Mouse (Mus musculus) inflammation-experienced regulatory T-cells, adult 6 months (primary cell): ENCODE results near the gene Ino80b. TPM values are rescaled to one million over a fixed set of nuclear protein-coding genes. Genes with fewer than 3 reads are reported as not detected.

Source experiments
- ATAC-seq: one replicate; pipeline ENCODE4 v1.8.0; 2017
- polyA plus RNA-seq, 3 experiments: library from polyadenylated mRNA; unstranded; fragments of 100-300 nt; shearing (Covaris generic); gene quantifications; one replicate each; pipeline ENCODE4 v1.2.1; 2017

Ino80b gene
- polyA plus RNA-seq, 3 experiments from 2014 or later, result 1.0 to 2.8 TPM; not detected in 1

DNA sequence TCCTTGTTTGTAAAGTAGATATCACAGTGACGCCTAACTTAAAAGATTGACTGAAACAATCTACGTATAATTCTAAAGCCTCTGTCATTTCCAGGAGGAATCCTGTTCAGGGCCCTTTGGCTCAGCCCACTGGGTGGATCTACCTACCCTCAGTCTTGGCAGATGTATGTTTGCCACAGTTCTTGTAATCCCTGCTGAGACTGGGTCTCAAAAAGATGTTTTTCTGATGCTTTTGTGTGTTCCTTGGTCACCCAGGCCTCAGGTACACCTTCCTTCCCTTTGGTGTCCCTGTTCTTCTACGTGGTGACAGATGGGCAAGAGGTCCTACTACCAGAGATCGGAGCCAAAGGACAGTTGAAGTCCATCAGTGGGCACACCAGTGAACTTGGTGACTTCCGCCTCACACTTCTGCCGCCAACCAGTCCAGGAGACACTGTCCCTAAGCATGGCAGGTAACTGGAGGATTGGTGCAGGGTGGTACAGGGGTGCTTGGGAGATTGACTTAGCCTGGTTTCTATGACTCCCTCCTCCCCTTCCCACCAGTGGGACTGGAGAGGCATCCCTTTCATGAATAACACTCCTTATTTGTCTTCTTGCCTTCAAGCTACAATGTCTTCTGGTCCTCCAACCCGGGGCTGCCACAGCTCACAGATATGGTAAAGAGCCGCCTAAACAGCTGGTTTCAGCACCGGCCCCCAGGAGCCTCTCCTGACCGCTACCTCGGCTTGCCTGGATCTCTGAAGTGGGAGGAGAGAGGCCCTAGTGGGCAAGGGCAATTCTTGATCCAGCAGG, 8.7 kb downstream of the Ino80b start:
- ATAC-seq, result no peak

DNA sequence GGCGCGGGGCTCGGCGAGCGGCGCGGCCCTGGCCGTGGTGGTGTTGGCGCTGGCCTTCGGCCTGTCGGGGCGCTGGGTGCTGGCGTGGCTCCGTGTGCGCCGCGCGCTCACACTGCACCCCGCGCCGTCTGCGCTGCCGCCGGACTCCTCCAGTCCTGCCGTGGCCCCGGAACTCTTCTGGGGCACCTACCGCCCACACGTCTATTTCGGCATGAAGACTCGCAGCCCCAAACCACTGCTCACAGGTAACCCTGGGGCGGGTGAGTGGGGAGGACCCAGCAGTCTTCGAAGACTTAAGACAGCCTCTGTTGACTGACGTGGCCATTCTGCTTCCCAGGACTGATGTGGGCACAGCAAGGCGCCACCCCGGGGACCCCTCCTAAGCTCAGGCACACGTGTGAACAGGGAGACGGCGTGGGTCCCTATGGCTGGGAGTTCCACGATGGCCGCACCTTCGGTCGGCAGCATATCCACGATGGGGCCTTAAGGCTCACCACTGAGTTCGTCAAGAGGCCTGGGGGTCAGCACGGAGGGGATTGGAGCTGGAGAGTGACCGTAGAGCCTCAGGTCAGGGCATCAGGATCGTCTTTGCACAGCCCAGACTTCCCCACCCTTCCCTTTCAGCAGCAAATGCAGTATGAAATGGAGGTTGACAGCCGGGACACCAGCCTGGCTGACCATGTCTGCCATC, 9.4 kb downstream of the Ino80b start:
- peak; percentile 67 for ATAC-seq

DNA sequence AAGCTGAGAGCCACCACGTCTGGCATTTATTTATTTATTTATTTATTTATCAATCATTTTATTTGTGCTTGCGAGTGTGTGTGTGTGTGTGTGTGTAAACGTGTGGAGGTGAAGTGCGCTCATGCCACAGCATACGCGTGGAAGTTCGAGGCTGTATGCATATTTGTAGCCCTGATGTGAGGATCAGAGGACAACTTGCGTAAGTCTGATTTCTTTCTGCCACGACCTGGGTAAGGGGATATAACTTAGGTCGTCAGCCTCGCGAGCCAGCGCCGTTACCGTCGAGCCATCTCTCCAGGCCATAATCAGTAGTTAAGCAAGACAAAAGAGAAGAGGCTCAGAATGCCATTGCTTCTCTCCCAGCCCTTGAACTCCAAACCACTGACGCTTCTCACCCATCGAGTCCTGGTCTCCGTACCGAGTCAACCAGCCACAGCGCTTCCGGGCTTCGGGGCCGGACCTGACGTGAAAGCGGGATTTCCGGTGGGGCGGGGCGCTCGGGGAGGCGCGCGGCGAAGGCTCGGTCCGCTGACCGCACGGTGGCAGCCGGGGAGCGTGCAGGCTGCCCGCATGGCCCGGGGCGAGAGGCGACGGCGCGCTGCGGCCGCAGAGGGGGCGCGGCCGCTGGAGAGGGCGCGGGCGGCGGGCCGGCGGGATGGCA, 10.1 kb downstream of the Ino80b start, which contains the start of gene Mogs:
TSS of gene Mogs (plus strand) at position 486 of the 661 bp plus-strand sequence.
- ATAC-seq, result peak; percentile 86

DNA sequence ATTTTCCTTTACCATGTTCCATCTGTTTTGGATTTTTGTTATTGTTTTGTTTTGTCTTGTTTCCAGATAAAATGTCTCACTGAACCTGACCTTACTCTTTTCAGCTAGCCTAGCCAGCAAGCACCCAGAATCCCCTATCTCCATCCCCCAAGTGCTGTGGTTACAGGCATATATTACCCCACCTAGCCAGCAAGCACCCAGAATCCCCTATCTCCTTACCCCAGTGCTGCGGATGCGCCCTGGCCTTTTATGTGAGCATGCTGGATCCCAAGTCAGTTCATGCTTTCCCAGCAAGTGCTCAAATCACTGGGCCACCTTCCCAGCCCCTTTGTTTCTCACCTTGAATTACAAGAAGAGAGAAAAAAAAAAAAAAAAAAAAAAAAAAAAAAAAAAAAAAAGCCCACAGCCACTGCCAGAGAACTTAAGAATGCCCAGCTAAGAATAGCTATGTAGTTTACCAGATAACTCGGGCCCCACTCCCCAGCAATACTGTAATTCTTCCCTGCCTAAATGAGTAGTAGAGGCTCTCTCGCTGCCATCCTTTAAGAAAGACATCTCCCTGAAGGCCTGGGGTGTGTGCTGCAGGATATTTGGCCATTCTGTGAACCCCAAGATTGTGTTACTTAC, 13.6 kb downstream of the Ino80b start:
- ATAC-seq, result no peak

DNA sequence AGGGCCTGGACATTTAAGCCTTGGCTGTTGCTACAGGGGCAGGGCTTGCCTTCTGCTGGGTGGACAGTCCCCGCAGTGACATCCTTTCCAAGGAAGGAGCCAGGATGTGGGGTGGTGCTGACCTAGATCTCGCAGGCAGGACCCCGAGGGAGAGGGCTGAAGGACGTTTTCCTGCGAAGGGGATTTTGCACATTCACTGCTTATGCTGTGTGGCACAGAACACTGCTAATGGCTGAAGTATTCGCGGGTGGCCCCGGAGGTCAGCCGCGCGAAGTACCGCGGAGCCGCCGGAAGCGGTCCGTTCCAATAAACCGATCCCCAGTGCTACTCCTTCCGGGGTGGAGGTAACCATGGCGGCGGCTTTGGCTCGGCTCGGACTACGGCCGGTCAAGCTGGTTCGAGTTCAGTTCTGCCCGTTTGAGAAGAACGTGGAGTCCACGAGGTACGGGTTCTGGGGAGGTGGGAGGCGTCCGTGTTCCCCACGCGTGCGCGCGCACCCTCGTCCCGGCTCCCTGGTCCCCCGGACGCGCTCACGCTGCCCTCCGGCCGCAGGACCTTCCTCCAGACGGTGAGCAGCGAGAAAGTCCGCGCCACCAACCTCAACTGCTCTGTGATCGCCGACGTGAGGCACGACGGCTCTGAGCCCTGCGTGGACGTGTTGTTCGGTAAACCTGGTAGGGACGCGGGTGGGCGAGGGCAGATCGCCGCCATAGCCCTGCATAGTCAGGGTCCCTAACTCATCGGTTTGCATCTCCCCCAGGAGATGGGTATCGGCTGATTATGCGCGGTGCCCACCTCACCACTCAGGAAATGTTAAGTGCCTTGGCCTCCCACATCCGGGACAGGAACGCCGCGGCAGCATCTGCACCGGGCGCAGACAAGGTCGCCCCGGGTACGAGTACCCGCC, 16.2 kb downstream of the Ino80b start, which contains the start of gene Mrpl53:
TSS of gene Mrpl53 (plus strand) at position 279 of the 907 bp plus-strand sequence.
- peak; percentile 75 for ATAC-seq

DNA sequence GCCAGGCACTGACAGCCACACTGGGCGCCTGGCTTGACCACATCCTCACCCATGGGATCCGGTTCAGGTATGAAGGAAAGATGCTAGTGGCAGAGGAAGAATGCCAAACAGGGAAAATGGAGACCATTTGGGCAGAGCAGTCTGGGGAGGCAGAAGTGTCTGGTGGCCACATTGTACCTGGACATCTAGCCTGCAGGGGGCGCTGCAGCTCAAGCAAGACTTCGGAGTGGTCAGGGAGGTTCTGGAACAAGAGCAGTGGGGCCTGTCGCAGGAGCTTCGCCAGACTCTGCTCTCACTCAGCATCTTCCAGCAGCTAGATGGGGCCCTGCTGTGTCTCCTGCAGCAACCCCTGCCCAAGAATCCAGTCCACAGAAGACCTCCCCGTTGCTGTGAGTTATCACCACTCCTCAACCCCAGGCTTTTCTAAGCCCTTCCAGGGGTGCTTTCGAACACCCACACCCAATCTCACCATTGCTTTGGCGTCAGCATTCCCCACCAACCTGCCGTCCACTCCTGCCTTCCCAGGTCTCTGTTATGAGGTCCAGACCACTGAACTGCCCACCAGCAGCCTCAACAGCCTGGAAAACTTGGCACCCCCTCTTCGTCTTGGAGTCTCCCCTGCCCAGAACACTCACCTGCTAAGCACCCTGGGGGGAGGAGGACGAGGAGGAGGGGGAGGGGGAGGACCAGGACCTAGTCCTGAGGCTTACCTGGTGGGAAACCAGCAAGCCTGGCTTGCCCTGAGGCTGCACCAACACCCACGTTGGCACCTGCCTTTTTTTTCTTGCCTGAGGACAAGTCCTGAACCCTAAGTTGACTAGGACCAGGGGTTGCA, 17.4 kb downstream of the Ino80b start:
- ATAC-seq, result peak; percentile 53

DNA sequence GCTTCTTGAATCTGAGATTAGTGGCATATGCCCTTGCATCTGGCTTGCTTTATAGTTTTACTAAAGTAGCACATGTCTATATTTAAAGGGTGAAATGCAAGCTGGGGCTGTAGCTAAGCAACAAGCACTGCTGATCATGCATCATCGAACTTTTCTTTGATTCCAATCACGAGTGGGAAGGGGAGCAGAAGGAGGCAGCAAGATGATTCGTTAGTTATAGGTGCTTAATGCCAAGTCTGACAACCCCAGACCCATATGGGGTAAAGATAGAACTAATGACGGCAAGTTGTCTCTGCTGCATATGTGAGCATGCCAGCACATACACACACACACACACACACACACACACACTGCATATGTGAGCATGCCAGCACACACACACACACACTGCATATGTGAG, 21.1 kb downstream of the Ino80b start:
- no peak for ATAC-seq

DNA sequence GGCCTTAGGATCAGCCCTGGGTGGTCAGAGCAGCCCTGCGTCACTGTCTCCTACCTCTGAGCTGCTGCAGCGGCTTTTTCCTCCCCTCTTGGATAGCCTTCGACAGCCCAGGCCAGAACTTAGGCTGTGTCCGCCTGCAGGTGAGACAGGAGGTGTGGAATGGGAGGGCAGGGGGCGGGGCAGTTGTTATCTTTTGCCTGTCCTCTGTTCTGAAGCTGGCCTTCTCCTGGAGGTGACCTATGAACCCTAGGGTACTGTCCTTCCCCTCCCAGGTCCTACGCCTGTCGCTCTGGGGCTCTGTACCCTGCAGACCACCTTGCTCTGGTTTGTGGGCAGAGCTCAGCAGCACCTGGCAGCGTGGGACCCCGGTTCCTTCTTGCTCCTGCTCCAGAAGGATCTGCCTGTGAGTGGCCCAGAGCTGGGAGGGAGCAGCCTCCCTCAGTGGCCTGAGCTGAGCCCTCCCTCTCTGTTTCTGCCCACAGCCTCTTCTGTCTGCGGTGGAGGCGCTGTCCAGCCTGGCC, 22.0 kb downstream of the Ino80b start:
- no peak for ATAC-seq

DNA sequence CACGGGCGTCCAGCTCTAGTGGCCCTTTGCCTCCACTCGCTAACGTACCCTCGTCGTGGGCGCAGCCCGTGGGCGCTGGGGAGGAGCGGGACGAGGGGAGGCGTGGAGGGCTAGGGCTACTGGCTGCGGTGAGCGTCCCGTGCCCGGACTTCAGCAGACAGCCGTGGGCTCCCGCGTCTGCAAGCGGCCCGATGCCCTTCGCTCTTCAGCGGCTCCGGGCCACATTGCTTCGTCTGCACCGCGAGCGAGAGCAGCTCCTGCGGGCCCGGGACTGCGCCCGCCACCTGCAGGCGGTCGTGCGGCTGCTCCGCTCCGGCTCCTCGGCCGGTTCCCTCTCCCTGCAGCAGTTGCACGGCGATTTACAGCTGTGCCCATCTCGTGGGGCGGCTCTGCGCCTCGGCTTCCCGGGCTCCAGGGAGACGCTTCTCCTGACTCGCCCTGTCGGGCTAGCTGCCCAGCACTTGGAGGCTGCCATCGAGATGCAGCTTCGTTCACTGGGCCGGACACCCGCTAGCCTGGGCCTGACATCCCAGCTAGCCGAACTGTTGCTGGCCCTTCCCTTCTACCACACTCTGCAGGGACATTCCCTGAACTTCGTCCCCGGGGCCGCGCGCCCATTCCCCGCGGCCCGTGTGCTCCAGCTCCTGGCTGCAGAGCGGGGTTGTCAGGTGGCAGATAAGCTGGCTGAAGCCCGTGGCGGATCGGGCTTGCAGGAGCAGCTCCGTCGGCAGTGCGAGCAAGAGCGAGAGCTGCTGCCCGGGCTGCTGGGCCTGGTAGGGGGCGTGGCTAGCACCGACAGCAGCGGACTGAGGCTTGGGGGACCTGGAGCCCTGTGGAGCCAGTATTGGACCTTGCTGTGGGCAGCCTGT, 23.3 kb downstream of the Ino80b start:
- peak; percentile 75 for ATAC-seq

DNA sequence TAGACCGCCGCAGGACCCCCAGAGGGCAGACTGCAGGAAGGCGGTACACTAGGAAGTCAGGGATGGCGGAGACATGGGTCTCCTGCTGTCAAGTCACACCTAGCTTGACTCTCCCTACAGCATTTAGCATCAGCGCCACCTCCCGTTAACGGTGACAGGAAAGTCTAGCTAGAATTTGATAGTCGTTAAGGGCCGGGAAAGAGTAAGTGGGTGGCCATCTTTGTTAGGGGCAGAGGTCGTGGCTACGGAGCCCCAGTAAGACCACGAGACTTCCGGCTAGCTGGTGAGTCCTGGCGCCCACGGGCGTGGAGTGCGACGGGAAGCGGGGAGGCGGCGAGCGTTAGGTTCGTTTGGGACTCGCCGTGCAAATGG, 23.9 kb downstream of the Ino80b start, which contains the start of the genes Ccdc142 and Gm42688:
TSS of gene Ccdc142 (plus strand) at position 286 of the 372 bp plus-strand sequence.
TSS of gene Gm42688 (plus strand) at position 302 of the 372 bp plus-strand sequence.
- peak; percentile 91 for ATAC-seq

DNA sequence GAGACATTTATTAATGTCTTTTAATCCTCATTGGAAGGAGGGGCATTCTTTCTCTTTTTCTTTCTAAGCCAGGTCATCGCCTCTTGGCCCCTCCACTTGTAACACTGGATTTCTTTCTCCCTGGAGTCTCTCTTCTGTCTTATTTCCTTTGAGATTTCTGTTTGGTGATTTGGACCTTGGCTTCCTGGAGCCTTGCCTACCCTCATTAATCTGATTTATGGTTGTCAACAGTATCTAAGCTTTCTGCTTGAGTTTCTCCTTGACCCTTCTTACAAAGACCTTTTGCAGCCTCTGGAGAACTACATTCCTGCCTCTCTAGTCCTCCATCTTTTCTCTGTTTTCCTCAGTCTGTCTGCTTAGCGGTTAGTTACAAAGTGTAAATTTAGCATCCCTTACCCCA, 26.8 kb downstream of the Ino80b start:
- no peak for ATAC-seq

DNA sequence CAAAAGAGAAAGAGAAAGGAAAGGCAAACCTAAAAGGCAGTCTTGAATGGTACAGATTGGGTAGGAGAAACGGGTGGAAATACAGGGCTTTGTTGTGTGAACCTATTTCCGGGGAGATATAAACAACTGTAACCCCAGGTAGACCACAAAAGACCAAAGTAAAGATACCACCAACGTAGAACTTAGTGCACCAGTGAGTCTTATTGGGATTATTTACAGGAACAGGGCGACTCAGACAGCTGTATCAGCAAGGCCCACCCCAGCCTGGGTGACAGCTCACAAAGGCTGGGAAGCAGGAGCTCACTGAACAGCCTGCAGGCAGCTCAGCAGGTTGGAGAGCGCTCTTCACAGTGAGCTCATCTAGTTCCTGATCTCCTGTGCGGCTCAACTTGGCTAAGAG, 29.3 kb downstream of the Ino80b start:
- ATAC-seq, result peak; percentile 98

DNA sequence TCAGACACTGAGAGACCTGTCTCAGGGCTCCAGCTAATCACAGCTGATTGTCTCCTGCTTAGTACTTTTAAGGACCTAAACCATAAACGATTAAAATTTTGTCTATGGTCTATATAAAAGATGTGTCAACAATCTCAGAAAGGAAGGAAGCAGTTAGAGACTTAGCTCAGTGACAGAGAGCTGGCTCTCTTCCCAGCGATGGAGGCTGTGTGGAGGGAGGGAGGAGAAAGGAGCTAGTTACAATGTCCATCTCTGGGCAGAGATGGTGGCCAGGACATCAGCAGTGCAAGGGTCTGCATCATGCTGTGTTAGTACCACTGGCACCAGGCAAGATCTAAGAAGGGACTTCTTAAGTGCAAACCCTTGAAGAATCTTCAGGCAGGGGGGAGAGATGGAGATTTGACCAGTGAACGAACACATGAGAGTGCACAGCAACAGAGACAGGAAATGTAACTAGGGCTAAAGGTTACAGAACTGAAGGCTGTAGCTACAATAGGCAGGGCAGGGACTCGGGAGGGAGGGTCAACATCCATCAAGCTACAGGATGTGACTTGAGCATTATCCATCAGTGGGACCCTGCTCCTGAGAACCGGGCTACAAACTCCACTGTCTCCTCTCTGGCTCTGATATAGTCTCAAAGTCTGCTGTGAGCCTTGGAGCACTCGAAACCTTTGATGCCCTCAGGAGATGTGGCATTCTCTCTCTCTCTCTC, 32.7 kb downstream of the Ino80b start:
- no peak for ATAC-seq

DNA sequence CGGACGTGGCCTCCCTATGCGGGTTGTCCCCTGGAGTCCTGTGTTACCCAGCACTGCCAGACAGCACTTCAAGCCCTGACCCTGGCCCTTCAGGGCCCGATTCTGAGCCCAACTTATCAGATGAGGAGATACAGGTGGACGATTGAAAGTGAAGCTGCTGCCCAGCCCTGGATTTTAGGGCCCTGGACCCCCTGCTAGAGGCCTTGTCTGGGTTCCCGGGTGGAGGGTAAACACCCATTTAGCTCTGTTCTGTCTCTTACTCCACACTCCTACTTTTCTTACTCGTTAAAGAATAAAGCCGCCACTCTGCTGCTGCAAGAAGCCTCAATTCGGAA, 37.3 kb downstream of the Ino80b start:
- ATAC-seq, result no peak

DNA sequence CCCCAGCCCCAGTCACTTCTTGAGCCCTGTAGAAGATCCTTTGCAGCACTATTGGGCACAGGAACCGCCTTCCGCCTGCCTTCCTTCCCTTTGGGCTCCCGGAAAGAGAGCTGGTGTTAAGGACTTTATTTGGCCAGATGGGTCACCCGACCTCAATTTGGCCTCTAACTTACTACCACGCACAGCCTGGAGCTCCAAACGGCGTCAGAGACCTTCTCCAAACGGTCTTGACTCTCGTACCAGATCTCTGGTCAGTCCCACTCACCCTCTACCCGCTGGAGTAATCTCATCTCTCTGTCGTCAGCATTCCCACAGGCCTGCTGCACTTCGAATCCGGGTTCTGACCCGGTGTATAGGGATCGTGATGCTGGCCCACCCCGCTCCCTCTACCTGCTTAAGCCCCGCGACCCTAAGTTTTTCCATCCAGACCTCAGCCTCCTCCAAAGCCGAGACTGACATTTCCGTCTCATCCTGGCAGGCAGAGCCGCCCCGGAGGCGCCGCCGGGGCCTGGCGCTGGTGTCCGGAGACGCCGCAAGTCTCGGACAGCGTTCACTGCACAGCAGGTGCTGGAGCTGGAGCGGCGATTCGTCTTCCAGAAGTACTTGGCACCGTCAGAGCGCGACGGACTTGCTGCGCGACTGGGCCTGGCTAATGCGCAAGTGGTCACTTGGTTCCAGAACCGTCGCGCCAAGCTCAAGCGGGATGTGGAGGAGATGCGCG, 37.9 kb downstream of the Ino80b start:
- peak; percentile 43 for ATAC-seq

DNA sequence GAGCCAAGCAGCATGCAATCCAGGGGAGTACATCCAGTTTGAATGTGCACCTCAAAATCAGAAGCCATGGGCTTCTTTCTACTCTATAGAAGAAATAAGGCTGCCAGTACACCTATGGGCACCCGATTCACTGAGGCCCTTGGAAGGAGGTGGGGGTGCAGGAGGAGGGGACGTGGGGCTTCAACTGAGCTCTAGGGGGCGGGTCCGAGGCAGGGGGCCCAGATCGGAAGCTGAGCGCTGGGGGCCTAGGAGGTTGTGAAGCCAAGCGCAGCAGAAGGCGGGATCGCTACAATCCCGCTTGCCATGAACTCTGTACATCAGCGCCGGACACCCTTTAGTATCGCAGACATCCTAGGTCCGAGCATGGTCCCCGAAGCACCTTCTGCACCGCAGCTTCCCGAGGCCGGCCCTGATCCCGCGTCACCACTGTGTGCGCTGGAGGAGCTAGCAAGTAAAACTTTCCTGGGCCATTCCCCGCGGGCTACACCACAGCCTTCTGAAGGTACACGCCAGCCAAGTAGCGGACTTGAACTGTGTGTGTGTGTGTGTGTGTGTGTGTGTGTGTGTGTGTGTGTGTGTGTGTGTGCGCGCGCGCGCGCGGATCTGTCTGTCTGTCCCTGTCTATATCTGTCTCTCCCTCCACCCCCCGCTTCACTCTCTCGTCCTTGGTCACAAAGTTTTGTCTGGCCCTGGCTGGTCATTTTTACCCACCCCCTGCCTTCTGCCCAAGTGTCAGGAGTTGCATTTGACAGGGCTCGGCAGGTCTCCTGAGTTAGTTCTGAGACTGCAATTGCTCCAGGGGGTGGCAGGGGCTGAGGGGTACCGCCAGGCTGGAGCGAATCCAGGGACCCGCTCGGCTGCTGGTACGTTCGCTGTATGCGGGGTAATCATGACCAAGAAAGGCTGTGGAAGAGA, 38.9 kb downstream of the Ino80b start, which contains the start of gene Lbx2:
TSS of gene Lbx2 (plus strand) at position 247 of the 915 bp plus-strand sequence.
- ATAC-seq, result peak; percentile 21

DNA sequence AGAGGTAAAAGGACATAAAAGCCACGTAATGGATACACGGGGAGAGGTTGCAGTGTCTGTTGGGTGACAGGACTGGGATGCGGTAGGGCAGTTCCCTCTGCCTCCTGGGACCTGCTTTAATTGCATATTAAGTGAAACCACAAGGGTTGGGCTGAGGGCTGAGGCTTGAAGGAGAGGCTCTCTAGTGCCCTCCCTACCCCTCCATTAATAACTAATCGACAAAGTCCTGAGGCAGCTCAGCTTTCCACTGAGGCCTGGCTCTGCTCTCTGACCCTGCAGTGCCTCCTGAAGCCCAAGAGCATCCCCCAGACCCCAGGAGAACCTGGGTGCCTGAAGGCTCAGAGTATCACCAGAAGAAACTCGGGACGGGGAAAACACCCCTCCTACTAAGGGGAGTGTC, 40.8 kb downstream of the Ino80b start:
- no peak for ATAC-seq
